Mouse (Mus musculus) thymus, adult 2 months (tissue): ENCODE measurements around the gene Uox. TPM values are rescaled to one million over a fixed set of nuclear protein-coding genes. Genes with fewer than 3 reads are reported as not detected.

Experiments
- DNase-seq: peaks from one replicate; pipeline ENCODE4 v3.0.0; 2021
- H3K27ac ChIP-seq: fragments of 200-500 bp; 2 replicates; pipeline ENCODE4 v1.5.1; 2012; ENCODE audit warnings: low read length, control low read depth; ENCODE audit not compliant: control insufficient read depth, insufficient read depth
- H3K27me3 ChIP-seq: fragments of 200-500 bp; 2 replicates; pipeline ENCODE4 v1.6.1; 2012; ENCODE audit warnings: mild to moderate bottlenecking, low read length, moderate library complexity, mixed read lengths; ENCODE audit not compliant: control insufficient read depth, insufficient read depth
- H3K36me3 ChIP-seq: fragments of 200-500 bp; 2 replicates; pipeline ENCODE4 v1.6.1; 2012; ENCODE audit warnings: mild to moderate bottlenecking, low read length, moderate library complexity; ENCODE audit not compliant: control insufficient read depth, insufficient read depth
- H3K4me1 ChIP-seq: fragments of 200-500 bp; replicated peaks from 2 replicates; pipeline ENCODE4 v1.6.1; 2012; ENCODE audit warnings: low read length; ENCODE audit not compliant: control insufficient read depth, insufficient read depth
- H3K4me3 ChIP-seq: fragments of 200-500 bp; 2 replicates; pipeline ENCODE4 v1.5.1; 2012; ENCODE audit warnings: mild to moderate bottlenecking, low read length, control low read depth, moderate library complexity; ENCODE audit not compliant: control insufficient read depth, insufficient read depth
- CTCF ChIP-seq: fragments of 200-500 bp; IDR thresholded peaks from 2 replicates; pipeline ENCODE4 v1.5.1; 2012; ENCODE audit warnings: mild to moderate bottlenecking, control low read depth, low read length, moderate library complexity, borderline replicate concordance; ENCODE audit not compliant: control insufficient read depth, poor library complexity, insufficient read depth; ENCODE audit errors: extremely low read depth
- POLR2A ChIP-seq: fragments of 200-500 bp; IDR thresholded peaks from 2 replicates; pipeline ENCODE4 v1.6.1; 2012; ENCODE audit warnings: mild to moderate bottlenecking, low read length, control low read depth, moderate library complexity; ENCODE audit not compliant: control insufficient read depth, poor library complexity, insufficient read depth; ENCODE audit errors: extremely low read depth
- WGBS: fragments of 180-500 bp; shearing (Covaris S2); methylation state at CpG from one replicate; pipeline ENCODE4 v1.1.7; 2018; 5-methylcytosine and 5-hydroxymethylcytosine counted together
- polyA plus RNA-seq: library from polyadenylated mRNA; depleted of rRNA; stranded (reverse); fragments of >200 nt; gene quantifications from 2 replicates; pipeline ENCODE4 v1.2.3, GENCODE M21; 2012

Uox gene
- polyA plus RNA-seq, 1 experiment = 0.03 TPM

DNA sequence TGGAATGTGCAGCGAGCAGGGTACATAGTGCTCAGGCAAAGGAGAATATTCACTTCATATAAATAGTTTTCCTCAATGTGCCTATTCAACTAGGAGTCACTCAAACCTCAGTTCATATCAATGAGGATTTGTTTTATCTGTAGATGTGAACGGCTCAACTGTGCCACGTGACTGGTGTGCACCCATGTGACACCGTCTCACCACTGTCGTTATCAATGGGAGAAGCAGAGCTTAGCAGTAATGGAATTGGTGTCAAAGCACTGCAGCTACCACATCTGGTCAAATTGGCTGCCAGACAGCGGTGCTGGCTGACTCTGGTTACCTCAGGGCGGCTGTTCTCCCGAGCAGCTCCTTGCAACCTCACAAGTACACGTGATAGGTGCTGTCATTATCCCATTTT is 34.4 kb downstream of the Uox start:
- no peak overlapping the region for H3K27ac ChIP-seq
- 93% methylated on average over 9 of the region's 9 CpGs for WGBS
- H3K4me1 ChIP-seq = no peaks in the 10 kb centered on the region
- DNase-seq = no peak
- no peak overlapping the region for H3K4me3 ChIP-seq
- H3K36me3 ChIP-seq = no peaks in the 10 kb centered on the region
- TF ChIP-seq POLR2A = no peak
- TF ChIP-seq CTCF = no peak
- no peaks in the 10 kb centered on the region for H3K27me3 ChIP-seq

DNA sequence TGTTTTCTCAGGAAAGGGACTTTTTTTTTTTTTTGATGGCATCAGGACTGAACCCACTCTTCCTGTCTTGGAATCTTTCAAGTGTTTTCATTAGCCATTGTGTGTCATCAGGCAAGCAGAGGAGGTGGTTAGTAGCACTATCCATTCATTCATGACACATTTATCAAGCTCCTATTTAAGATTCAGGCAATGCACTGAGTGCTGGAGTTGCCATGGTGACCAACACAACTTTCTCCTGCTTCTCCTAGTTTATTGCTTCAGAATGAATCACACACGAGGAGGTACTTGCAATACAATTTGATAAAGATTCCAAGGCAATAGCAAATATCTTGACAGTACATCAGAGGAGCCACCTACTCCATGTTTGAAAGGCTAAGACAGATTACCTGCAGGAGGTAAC is 37.1 kb downstream of the Uox start:
- H3K4me1 ChIP-seq = peaks cover 2% of the 10 kb centered on the region
- H3K36me3 ChIP-seq = no peaks in the 10 kb centered on the region
- TF ChIP-seq POLR2A = no peak
- no peak for TF ChIP-seq CTCF
- no peak overlapping the region for H3K27ac ChIP-seq
- no peak overlapping the region for H3K4me3 ChIP-seq
- 73% methylated on average over 1 of the region's 1 CpGs for WGBS
- no peaks in the 10 kb centered on the region for H3K27me3 ChIP-seq
- DNase-seq = no peak

- Histone ChIP-seq H3K4me1 (peaks cover 2% of the 10 kb centered on the region), H3K4me3 (no peak overlapping the region), H3K27ac (no peak overlapping the region), H3K36me3 (no peaks in the 10 kb centered on the region), H3K27me3 (no peaks in the 10 kb centered on the region)
- 53% methylated on average over 10 of the region's 10 CpGs for WGBS
- TF ChIP-seq CTCF (no peak), POLR2A (no peak)
- DNase-seq = no peak
These were observed 40.1 kb downstream of the Uox start for GRCm38 (mm10) chr3:146610322-146610721.

- Histone ChIP-seq H3K36me3 (no peaks in the 10 kb centered on the region), H3K4me1 (peaks cover 2% of the 10 kb centered on the region), H3K27me3 (no peaks in the 10 kb centered on the region), H3K4me3 (no peak overlapping the region), H3K27ac (no peak overlapping the region)
- TF ChIP-seq POLR2A (no peak), CTCF (no peak)
- WGBS = 90% methylated on average over 4 of the region's 4 CpGs
- no peak for DNase-seq
These were observed 41.0 kb downstream of the Uox start for GRCm38 (mm10) chr3:146611261-146611660.

DNA sequence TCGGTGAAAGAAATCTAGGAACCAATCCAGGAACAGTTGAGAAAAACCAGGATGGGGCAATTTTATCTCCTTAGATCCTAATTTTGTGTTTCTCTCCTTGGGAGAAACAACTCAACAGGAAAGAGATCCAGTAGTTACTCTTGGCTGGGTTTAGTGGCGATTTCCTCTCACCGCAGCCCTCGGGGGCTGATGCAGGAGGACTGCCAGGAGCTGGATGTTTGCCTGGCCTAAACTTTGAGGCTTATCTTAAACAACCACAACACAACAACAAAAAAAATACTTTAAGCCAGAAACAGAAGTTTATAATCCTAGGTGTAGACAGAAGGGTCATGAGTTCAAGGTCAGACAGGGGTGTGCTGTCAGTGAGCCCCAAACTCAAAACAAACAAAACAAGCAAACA is 41.6 kb downstream of the Uox start:
- H3K4me1 ChIP-seq = peaks cover 2% of the 10 kb centered on the region
- DNase-seq = no peak
- 72% methylated on average over 4 of the region's 4 CpGs for WGBS
- TF ChIP-seq CTCF (no peak), POLR2A (no peak)
- H3K27me3 ChIP-seq = no peaks in the 10 kb centered on the region
- H3K4me3 ChIP-seq = no peak overlapping the region
- H3K27ac ChIP-seq = no peak overlapping the region
- no peaks in the 10 kb centered on the region for H3K36me3 ChIP-seq

GRCm38 (mm10) chr3:146615496-146615895 is 45.3 kb downstream of the Uox start, which contains the start of gene Dnase2b:
TSS of gene Dnase2b (minus strand) at chr3:146615596.
- WGBS = 97% methylated on average over 4 of the region's 4 CpGs
- no peak within 1 kb of the TSS for H3K4me3 ChIP-seq

GRCm38 (mm10) chr3:146616533-146617283 is 46.5 kb downstream of the Uox start:
- 60% methylated on average over 5 of the region's 5 CpGs for WGBS
- H3K4me3 ChIP-seq = no peak overlapping the region
- no peak for TF ChIP-seq CTCF
- TF ChIP-seq POLR2A = no peak
- H3K27me3 ChIP-seq = no peaks in the 10 kb centered on the region
- H3K36me3 ChIP-seq = no peaks in the 10 kb centered on the region
- peaks cover 2% of the 10 kb centered on the region for H3K4me1 ChIP-seq
- DNase-seq = no peak
- no peak overlapping the region for H3K27ac ChIP-seq

More at GRCm38 (mm10) chr3:146615496-146615895, 45.3 kb downstream of the Uox start, which contains the start of gene Dnase2b:
- no peaks in the 10 kb centered on the region for H3K27me3 ChIP-seq
- TF ChIP-seq CTCF = no peak
- TF ChIP-seq POLR2A = no peak
- peaks cover 2% of the 10 kb centered on the region for H3K4me1 ChIP-seq
- no peak within 1 kb of the TSS for H3K27ac ChIP-seq
- DNase-seq = no peak
- H3K36me3 ChIP-seq = no peaks in the 10 kb centered on the region
